Mouse (Mus musculus) CD4-positive, CD25-positive, alpha-beta regulatory T cell, adult 4 months (primary cell): Measurements from ENCODE around the gene Slc10a2. TPM values are rescaled to one million over a fixed set of nuclear protein-coding genes. Genes with fewer than 3 reads are reported as not detected.
"Not testable (repeated sequence)": the region's sequence is repeated elsewhere in the genome, so short reads cannot be mapped to it uniquely, and the experiment has no call there.

Experiments used
- ATAC-seq: one replicate; pipeline ENCODE4 v1.8.0; 2017
- polyA plus RNA-seq, 2 experiments: library from polyadenylated mRNA; unstranded; fragments of 100-300 nt; shearing (Covaris generic); gene quantifications; one replicate each; pipeline ENCODE4 v1.2.1; 2017

The Slc10a2 gene
- not detected for polyA plus RNA-seq

- no peak for ATAC-seq
These were observed at the start of gene Slc10a2 for GRCm38 (mm10) chr8:5105186-5105585. TSS of gene Slc10a2 (minus strand) at chr8:5105351.

- no peak for ATAC-seq
These were observed 24.2 kb upstream of the Slc10a2 start for GRCm38 (mm10) chr8:5129322-5129829.

GRCm38 (mm10) chr8:5106855-5107254, 1.7 kb upstream of the Slc10a2 start:
- no peak for ATAC-seq

GRCm38 (mm10) chr8:5095392-5095791, 9.8 kb downstream of the Slc10a2 start:
- no peak for ATAC-seq

- not testable (repeated sequence) for ATAC-seq
These were observed 11.2 kb downstream of the Slc10a2 start for GRCm38 (mm10) chr8:5093991-5094390.

GRCm38 (mm10) chr8:5073654-5074293, 31.4 kb downstream of the Slc10a2 start:
- no peak for ATAC-seq

- no peak for ATAC-seq
These were observed 46.3 kb downstream of the Slc10a2 start for GRCm38 (mm10) chr8:5058888-5059287.

GRCm38 (mm10) chr8:5044361-5044900, 60.7 kb downstream of the Slc10a2 start:
- ATAC-seq, result not testable (repeated sequence)

- no peak for ATAC-seq
These were observed 66.2 kb downstream of the Slc10a2 start for GRCm38 (mm10) chr8:5038811-5039561.
